Mouse (Mus musculus) splenic B cell, adult 2 months (primary cell): ENCODE data around the gene Arsa.
"Not testable (repeated sequence)": the region's sequence is repeated elsewhere in the genome, so short reads cannot be mapped to it uniquely, and the experiment has no call there.

Experiments
- DNase-seq: peaks from one replicate; pipeline ENCODE4 v3.0.0-alpha.2; 2011; ENCODE audit warnings: low read depth, low spot score
- H3K27me3 ChIP-seq: 2 replicates; pipeline ENCODE4 v1.6.1; 2012; ENCODE audit warnings: mild to moderate bottlenecking, low read length, moderate library complexity, mixed read lengths; ENCODE audit not compliant: control insufficient read depth, poor library complexity, insufficient read depth, severe bottlenecking
- H3K36me3 ChIP-seq: 2 replicates; pipeline ENCODE4 v1.6.1; 2012; ENCODE audit warnings: mild to moderate bottlenecking, low read length, moderate library complexity, mixed read lengths; ENCODE audit not compliant: control insufficient read depth, poor library complexity, insufficient read depth, severe bottlenecking

Gene Arsa

DNA sequence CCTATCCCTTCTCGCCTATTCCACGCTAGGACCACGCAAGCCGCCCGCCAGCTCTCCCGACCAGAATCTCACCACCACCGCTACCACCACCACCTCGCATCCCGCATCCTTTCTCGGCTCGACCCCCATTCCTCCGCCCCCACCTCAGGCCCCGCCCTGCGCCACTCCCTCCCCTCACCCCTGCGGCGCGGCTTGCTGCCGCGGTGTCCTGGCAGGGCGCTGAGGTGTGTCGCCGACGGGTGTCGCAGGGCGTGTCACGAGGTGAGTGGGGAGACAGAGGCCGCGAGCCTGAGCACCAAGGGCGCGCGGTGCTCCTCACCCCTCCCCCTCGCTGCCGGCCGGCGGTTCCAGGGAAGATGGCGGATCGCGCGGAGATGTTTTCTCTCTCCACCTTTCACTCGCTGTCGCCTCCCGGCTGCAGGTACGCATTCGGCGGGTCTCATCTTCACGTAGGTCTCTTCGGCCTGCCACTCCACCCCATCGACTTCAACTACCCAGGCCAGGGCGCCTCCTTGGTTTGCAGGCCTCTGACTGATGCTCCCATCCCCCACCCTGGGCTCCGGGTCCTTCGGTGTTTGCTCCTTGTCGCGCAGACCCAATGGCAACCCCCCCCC is 23.3 kb downstream of the Arsa start, which contains the start of gene Mapk8ip2:
Gene Mapk8ip2, plus strand, starts transcription at position 49 of the 614 bp plus-strand sequence.
- Histone ChIP-seq H3K36me3 (no peaks in the 10 kb centered on the region), H3K27me3 (no peaks in the 10 kb centered on the region)
- DNase-seq, result peak; percentile 37

DNA sequence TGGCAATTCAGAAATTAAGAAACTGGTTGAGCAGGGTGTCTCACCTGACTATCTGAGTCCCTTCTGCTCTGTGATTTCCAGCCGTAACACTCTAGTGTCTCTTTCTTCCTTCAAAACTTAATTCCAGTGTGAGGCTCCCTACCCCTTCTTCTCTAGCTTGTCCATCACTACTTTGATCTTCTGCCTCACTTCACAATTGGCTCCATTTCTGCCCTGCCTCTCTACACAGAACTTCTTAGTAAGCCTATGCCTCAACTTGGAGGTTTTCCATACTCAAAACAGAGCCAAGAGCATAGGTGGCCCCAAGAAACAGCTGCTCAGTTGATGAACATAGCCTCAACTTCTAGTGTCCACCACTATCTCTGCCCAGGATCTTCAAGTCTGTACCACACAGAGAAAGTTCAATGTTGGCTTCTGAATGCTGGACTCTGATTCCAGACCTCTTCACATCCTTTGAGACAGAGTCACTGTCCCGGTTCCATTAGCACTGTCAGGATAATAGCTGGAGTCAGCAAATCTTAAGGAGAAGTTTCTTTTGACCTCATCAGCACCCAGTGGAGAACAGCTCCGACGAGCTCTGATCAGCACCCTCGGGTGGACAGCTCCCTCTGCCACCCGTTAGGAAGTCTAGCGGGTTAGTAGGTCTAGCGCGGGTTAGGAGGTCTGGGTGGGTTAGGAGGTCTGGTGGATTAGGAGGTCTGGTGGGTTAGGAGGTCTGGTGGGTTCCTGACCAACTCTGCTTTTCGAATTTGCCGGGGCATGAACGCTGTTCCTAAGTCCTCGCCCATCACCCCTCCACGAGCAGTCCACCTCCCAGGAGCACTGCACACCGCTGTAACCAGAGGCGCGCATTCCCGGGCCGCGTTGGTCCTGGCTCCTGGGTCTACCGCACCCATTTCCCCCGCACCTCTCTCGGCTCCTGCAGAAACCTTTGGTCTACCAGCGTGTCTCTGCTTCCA is 24.0 kb downstream of the Arsa start:
- Histone ChIP-seq H3K36me3 (no peaks in the 10 kb centered on the region), H3K27me3 (no peaks in the 10 kb centered on the region)
- DNase-seq, result peak; percentile 67

DNA sequence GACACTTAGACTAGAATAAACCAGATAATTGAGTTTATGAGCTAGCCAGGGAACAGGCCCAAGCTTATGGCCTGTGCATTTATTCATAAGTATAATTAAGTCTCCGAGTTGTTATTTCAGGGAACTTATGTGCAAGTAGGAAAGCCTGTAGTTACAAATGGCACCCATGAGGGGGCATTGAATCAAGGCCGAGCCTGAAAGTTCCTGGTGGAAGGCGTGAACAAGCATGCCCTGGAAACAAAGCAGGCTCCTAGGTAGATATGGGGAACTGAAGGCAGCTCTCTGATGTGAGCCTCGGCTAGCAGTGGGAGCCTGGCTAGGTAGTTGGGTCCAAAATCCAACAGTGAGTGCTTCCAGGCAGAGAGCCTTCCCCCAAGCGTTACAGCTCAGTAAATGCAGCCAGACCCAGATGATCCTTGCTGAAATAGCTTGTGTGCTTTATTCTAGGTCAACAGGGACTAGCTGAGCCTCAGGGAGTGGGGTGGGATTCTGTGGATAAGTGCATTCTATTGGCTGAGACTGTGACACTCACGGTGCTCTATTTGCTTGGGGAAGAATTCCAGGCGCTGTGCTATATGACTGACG is 34.6 kb downstream of the Arsa start:
- Histone ChIP-seq H3K36me3 (no peaks in the 10 kb centered on the region), H3K27me3 (no peaks in the 10 kb centered on the region)
- DNase-seq, result no peak

DNA sequence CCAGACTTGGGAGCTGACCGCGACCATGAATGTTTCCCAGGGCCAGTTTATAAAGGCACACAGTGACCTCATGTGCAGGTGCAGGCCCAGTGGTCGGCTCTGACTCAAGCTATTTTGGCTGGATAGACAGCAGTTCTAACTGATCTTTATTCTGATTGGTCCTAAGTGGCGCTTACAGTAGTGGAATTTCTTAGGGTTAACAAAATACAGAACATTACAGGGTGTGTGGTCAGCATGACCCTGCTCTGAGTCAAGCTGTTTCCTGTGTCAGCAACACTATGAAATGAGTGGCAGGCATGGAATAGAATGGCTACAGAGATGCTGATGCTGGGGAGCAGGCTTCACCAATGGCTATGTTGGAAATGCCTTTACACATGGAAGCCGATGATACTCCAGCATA is 41.3 kb downstream of the Arsa start:
- no peak for DNase-seq
- H3K36me3 ChIP-seq, result no peaks in the 10 kb centered on the region
- H3K27me3 ChIP-seq, result no peaks in the 10 kb centered on the region

DNA sequence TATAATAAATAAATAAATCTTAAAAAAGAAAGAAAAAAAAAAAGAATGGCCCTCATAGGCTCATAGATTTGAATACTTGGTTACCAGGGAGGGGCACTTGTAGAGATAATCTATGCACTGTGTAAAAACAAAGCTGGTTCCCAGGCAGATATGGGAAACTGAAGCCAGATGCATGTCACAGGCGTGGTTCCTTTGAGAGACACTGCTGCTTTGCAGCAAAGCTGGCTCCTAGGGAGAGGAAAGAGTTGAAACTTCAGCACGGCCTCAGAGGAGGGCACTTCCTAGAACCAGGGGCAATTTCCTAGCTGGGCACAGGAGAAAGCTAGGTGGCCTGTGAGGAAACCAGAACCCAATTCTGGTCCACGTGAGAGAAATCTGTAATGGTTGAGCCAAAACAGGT is 43.1 kb downstream of the Arsa start:
- Histone ChIP-seq H3K36me3 (no peaks in the 10 kb centered on the region), H3K27me3 (no peaks in the 10 kb centered on the region)
- DNase-seq, result no peak

DNA sequence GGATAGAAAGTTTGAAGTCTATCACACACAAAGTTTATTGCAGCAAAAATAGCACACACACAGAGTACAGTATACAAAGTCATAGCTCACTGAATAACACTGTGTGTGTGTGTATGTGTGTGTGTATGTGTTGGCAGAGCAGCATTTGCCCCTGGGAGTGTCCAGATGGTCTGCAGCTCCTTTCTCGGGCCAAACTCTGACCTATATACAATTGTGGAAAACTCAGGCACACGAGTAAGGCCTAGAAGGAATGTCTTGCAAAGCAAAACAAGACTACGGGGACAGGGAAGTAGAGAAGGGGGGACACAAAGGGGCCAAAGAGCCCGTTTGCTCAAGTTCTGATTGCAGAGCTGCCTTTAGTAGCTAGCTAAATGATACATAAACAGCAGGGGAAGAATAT is 44.3 kb downstream of the Arsa start:
- H3K27me3 ChIP-seq, result no peaks in the 10 kb centered on the region
- H3K36me3 ChIP-seq, result no peaks in the 10 kb centered on the region; the same call in none of the 2 replicates
- no peak for DNase-seq

DNA sequence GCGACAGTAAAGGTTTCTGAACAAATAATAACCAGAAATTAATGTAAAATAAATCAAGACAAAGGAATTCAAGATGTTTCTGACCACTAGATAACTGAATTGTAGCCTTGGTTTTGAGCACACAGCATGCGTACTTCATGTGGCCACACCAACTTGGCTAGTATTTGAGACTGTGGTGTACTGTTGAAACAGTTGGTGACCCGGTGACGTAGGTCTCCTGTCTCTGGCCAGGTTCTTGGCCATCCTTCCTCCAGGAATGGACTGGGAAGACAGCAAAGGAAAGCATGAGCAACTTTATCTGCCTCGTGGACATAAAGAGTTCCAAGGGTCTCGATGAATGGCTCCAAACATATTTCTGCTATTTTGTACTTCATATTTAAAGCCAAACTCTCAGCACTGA is 45.4 kb downstream of the Arsa start:
- peaks cover 1% of the 10 kb centered on the region for H3K36me3 ChIP-seq
- no peak for DNase-seq
- no peaks in the 10 kb centered on the region for H3K27me3 ChIP-seq

DNA sequence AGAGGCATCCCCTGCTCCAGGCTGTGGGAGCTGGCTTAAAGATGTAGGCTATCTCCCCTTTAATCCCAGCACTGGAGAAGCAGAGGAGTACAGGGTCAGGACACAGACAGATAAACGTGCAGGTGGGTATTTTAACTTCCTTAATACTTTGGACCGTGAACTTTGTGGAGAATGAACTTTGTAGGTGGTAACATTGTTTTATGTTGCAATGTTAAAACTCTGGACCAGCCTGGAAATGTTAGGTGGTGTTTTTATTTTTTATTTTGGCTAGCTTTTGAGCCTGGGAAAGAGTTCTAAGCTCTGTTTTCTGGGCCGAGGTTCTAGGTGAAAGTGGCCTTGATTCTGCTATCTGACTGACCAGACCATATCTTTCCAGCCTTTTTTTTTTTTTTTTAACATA is 46.0 kb downstream of the Arsa start:
- Histone ChIP-seq H3K36me3 (peaks cover 2% of the 10 kb centered on the region), H3K27me3 (no peaks in the 10 kb centered on the region)
- no peak for DNase-seq

DNA sequence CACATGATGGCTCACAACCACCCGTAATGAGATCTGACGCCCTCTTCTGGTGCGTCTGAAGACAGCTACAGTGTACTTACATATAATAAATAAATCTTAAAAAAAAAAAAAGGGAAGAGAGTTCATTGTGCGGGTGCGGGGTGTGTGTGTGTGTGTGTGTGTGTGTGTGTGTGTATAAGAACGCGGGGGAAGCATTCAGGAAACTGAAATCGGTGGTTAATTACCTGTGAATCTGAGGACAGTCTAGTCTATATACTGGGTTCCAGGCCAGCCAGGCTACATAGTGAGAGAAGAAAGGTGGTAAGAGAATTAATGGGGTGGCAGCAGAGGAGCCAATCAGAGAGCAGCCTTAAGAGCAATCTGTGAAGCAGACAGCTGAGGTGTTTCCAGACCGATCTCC is 46.5 kb downstream of the Arsa start:
- H3K36me3 ChIP-seq, H3K27me3 ChIP-seq: not testable (repeated sequence)
- peak; percentile 54 for DNase-seq

DNA sequence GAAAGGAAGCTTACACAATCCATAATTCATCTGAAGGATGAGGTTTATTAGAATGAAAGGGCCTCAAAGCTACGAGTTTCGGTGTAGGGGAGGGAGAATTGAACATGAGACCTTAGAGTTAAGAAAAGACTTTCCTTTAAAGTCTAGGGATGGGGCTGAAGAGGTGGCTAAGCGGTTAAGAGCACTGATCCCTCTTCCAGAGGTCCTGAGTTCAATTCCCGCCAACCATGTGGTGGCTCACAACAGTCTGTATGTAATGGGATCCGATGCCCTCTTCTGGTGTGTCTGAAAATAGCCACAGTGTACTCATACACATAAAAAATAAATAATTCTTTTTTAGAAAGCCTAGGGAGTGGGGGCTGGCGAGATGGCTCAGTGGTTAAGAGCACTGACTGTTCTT is 46.9 kb downstream of the Arsa start:
- peaks cover 5% of the 10 kb centered on the region for H3K36me3 ChIP-seq
- DNase-seq, result peak; percentile 40
- no peaks in the 10 kb centered on the region for H3K27me3 ChIP-seq

DNA sequence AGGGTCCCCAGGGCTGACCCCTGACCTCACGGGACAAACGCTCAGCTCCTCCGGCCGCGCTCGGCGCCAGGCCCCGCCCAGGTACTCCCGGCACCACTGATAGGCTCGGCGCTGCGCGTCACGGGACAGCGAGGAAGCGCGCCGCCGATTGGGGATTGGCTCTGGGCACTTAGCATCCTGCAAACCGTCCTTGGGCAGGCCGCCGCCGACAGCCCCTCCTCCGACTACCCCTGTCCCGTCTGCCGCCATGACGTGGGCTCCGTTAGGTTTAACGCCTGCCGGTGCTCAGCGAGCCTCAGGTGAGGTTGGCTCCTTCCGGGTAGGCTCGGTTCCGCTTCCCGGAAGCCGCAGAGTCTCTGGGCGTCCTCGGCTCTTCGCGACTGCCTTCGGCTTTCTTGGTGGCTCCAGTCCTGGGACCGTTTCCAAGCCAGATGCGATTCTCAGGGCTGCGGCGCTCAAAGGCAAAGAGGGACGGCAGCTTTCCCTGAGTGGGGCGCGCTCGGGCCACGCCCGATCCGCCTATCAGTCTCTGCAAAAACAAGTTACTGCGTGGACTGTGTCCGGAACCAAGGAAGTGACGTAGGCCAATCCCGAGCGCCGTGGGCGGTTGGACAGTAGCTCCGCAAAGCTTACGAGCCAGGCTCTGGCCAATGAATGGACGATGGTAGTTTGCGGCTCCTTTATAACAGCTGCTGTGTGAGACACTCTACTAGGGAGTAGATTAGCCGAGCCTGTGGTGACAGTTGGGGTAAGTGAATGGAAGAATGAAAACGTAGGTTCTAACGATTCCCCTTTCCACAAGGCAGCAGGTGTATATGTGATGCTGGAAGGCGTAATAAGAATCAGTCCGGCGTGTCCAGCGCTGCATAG is 47.6 kb downstream of the Arsa start, which contains the start of the genes C730034F03Rik, Gm44502 and Chkb:
Gene C730034F03Rik, plus strand, starts transcription at position 238 of the 870 bp plus-strand sequence.
Gene Gm44502, minus strand, starts transcription at position 345 of the 870 bp plus-strand sequence.
Gene Chkb, minus strand, starts transcription at position 557 of the 870 bp plus-strand sequence.
- H3K36me3 ChIP-seq, result peaks cover 5% of the 10 kb centered on the region
- DNase-seq, result peak; percentile 95
- no peaks in the 10 kb centered on the region for H3K27me3 ChIP-seq

DNA sequence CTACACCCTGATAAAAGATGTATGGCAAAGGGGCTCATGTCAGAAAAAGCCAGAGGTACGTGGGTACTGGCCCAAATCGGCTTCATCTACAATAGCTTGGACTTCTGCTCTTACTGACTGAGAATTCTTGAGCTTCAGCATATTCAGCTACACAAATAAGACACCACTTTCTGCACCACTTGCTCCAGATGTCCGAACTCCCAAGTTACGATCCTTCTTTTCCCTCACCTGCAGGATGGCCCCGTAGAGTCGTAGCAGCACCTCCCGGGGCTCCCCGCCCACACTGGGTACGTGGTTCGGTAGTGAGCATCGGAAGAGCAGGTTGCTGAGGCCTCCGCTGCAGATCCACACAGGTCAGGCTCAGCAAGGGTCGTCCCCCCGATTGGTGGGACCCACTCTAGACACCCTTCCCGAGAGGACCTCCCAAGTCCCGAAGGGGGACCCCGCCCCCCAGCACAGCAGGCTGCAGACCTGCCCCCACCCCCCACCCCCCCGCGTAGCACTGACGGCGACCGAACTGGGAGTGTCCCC is 48.3 kb downstream of the Arsa start:
- Histone ChIP-seq H3K36me3 (peaks cover 5% of the 10 kb centered on the region), H3K27me3 (no peaks in the 10 kb centered on the region)
- DNase-seq, result no peak

DNA sequence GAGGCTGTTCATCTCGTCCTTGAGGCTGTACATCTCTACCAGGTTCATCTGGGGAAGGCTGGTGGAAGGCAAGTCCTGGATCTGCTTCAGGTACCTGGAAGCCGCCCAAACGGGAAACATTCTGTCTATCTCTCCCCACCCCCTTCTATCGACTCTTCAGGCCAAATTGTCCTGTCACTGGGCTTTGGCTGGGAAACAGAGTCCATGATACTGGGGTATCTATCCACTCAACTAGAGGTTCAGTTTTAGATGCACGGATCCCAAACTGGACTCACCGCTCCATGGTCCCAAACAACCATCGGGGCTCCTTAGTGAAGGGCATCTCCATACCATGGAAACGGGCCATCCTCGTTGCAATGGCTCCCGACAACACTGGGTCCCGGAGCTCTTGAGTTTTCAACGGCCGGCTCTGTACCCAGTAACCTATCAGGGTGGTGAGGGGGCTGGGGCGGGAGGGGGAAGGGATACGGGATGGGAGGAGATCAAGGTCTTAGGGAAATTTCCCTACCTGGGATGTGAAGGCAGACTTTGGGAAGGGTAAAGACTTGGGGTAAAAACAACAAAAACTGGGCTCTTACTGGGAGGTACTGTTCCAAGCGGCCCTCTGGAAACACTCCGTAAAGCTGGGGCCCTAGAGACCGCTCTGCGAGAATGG is 49.0 kb downstream of the Arsa start:
- peaks cover 5% of the 10 kb centered on the region for H3K36me3 ChIP-seq
- DNase-seq, result no peak
- H3K27me3 ChIP-seq, result no peaks in the 10 kb centered on the region
